Mouse (Mus musculus) G1E (cell line): ENCODE results near the gene Hhip.

Experiments
- CTCF ChIP-seq: IDR thresholded peaks from 2 replicates; pipeline ENCODE4 v1.5.1; 2012; ENCODE audit warnings: low read depth, low read length, inconsistent platforms, mixed read lengths
- GATA1 ChIP-seq: IDR thresholded peaks from 2 replicates; pipeline ENCODE4 v1.6.1; 2012; ENCODE audit warnings: borderline replicate concordance, low read length, inconsistent platforms, mixed read lengths

DNA sequence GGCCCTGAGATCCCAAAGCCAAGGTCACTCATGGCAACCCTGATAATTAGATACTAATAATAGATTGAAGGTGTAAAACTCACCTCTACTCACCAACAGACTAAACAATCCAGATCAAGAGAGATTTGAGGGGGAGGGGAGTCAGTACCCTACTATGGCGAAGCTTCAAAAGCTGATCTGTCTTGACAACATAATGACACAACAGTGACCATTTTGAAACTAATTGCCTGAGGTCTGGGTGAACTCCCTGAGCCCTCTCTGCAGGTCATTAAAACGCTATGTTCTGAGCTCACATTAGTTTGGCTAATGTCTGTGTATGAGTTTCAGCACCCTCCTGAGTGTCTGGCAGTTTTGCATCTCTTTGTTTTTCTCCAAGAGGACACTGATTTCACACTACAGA lies 72.9 kb downstream of the Hhip start:
- TF ChIP-seq CTCF (no peak), GATA1 (no peak)
